Mouse (Mus musculus) left cerebral cortex, postnatal 4 days (tissue): ENCODE results near the gene Gm5617. TPM values are rescaled to one million over a fixed set of nuclear protein-coding genes. Genes with fewer than 3 reads are reported as not detected.
"Not testable (repeated sequence)": the region's sequence is repeated elsewhere in the genome, so short reads cannot be mapped to it uniquely, and the experiment has no call there.

Experiments
- DNase-seq: peaks from one replicate; pipeline ENCODE4 v3.0.0-alpha.2; 2022
- intact Hi-C: fragments of 180-260 bp; cut with DNase I; formaldehyde crosslinking; loops from one replicate; pipeline ENCODE4 v1.15.1; 2025
- total RNA-seq, 2 experiments: library from RNA; stranded (reverse); gene quantifications; 2 replicates each; pipeline ENCODE4 v1.2.3; 2021

Gene Gm5617
- total RNA-seq, 2 experiments from 2014 or later, result 7.3 to 10.1 TPM

DNA sequence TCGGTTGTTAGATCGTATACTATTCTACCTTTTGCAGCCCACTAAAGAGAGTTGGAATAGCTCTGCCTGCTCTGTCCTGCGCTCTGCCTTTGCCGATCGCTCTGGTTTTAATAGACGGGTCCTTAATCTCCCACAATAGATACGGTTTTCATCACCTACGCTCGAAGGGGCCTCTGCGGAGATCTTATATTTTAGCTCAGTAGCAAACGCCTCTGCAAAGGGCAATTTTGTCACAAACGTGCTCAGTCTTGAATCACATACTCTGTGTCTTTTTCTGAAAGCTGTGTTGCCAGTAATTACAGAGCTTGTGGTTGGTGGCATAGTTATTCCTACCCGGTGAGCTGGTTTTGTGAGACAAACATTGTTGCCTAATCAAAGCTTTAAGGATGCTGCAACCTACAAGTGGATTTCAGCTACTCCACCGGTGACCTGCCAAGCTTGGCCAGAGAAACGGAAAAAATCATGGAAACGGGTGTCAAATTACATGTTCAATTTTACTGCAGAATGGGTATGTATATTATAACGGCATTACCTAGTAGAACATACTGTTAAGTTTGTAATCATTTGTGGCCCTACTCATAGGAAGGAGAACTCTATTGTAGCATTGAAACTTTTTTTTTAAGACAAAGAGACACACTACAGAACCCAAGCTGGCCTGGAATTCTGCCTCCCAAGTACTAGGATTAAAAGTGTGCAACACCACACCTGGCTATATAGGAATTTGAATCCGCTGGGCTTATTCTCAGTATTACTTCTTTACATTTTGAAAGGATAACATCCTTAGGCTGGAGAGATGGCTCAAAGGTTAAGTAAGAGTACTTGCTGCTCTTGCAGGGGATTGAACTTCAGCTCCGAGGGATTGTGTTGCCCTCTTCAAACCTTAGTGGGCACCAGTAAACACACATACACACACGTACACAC is 13.8 kb upstream of the Gm5617 start:
- intact Hi-C loops, result no loop called here
- no peak for DNase-seq

- DNase-seq, result no peak
- intact Hi-C loops, result no loop called here
Measured at GRCm38 (mm10) chr9:48495548-48495932, 298 bp downstream of the Gm5617 start.

GRCm38 (mm10) chr9:48501192-48501591 is 6.0 kb downstream of the Gm5617 start:
- intact Hi-C loops, result no loop called here
- no peak for DNase-seq

DNA sequence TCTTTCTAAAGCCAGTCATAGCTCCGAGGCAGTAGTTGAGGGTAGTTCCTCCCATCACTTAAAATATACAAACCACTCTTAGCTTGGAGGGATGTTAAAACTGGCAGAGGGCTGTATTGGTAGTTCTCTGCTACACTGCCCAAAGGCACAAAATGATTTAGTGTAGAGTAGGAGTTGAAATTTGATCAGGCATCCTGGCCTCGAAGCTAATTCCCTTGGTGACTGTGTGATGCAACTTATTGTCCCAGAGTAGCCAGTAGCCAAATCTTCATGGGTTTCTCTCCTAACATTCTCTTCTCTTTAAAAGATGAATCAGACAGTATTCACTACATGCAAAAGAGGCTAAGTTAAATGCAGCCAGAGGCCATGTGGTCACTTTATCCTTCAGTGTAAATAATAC is 7.8 kb downstream of the Gm5617 start:
- intact Hi-C loops, result no loop called here
- DNase-seq, result no peak

- no peak for DNase-seq
- intact Hi-C loops, result no loop called here
Measured at GRCm38 (mm10) chr9:48504741-48505365, 9.6 kb downstream of the Gm5617 start.

- intact Hi-C loops, result no loop called here
- no peak for DNase-seq
Measured at GRCm38 (mm10) chr9:48510134-48510533, 14.9 kb downstream of the Gm5617 start.

DNA sequence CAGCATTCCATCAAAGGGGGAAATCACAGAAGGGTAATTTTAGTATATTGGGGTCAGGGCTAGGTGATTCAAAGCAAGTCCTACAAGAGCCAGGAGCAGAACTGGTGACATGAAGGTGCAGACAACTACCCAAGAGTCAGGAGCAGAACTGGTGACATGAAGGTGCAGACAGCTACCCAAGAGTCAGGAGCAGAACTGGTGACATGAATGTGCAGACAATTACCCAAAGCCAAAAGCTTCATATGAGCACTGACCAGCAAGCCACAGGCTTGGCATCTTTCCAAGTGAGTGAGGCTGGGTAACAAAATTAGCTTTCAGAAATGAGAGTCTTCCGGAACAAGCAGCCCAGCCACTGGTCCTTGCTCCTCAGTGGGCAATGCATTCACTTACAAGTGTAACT is 20.1 kb downstream of the Gm5617 start:
- intact Hi-C loops, result no loop called here
- DNase-seq, result peak; percentile 25

- intact Hi-C loops, result no loop called here
Measured at GRCm38 (mm10) chr9:48516615-48517371, 21.6 kb downstream of the Gm5617 start.

DNA sequence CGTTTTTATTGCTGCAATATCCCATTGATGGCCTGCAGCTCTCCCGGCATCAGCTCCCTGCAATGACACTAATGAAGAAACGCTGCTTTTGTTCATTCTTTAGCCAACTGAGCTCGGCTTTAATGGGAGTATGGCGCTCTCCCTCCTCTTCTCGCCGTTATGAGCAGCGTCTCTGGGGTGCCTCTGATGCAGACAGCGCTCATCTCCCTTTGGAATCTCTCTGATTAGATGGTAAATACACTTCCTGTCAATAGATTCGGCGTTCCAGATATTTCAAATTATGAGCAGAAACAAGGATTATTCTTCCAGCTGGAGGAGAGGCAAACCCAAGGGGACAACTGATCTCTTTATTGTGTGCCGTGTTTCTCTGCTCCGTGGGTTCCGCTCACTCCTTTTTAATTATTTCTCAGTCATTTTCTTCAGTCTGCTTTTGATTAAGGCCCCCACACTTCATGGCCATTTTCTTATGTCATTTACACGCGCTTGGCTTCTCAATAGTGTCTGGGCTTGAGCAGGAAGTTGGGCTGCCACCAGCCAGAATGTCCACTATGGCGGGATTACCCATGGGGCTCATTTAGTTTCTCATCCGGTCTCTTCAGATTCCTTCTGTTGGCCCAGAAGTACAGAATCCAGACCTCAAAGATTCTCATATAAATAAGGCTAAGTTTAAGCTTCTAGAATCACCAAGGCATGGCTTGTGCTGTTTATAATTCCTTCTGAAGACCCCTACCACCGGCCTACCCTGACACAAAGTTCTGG is 22.3 kb downstream of the Gm5617 start:
- intact Hi-C loops, result no loop called here
- DNase-seq, result peak; percentile 11

More at GRCm38 (mm10) chr9:48516615-48517371, 21.6 kb downstream of the Gm5617 start:
- peak; percentile 11 for DNase-seq

DNA sequence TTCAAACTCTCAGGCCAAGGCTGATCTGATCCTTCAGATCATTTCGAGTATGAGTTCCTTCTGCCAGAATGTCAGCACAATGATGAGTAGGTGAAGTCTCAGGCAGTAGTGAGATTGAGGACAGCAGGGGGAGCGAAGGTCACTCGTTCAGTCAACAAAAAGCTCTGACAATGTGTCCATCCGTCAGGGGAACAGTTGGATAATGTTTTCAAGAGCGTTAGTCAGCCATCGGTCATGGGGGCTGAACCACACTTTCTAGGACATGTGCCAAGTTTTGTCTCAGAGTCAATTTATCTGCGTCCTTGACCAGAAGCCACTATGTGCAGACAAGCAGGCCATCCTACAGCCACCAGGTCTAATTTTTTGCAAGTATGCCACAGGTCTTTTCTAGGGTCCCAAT is 25.2 kb downstream of the Gm5617 start:
- DNase-seq, intact Hi-C loops: not testable (repeated sequence)

GRCm38 (mm10) chr9:48525566-48525965 is 30.3 kb downstream of the Gm5617 start:
- intact Hi-C loops, result no loop called here
- no peak for DNase-seq

- intact Hi-C loops, result no loop called here
- DNase-seq, result no peak
Measured at GRCm38 (mm10) chr9:48526520-48526919, 31.3 kb downstream of the Gm5617 start.

- no peak for DNase-seq
Measured at GRCm38 (mm10) chr9:48531294-48531693, 36.1 kb downstream of the Gm5617 start.

GRCm38 (mm10) chr9:48532203-48532602 is 37.0 kb downstream of the Gm5617 start:
- intact Hi-C loops, result no loop called here
- no peak for DNase-seq

More at GRCm38 (mm10) chr9:48531294-48531693, 36.1 kb downstream of the Gm5617 start:
- intact Hi-C loops, result no loop called here

- intact Hi-C loops, result no loop called here
- no peak for DNase-seq
Measured at GRCm38 (mm10) chr9:48532730-48533129, 37.5 kb downstream of the Gm5617 start.

DNA sequence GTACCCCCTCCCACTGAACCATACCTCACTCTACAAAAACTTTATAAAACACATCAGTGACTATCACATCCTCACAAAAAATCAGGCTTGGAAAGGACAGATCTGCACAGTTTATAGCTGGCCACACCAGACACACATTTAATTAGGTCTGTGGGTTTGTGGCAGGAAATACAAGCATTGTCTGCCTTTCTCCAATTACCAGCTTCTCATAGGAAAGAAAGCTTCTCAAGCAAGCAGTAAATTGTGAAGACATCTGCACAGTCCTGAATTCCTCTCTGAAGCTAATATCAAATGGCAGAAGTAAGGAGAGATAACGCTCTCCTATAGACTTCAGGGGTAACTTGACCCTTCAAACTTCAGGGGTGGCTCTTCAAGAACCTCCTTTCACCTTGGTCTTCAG is 41.2 kb downstream of the Gm5617 start:
- no peak for DNase-seq
- intact Hi-C loops, result no loop called here

DNA sequence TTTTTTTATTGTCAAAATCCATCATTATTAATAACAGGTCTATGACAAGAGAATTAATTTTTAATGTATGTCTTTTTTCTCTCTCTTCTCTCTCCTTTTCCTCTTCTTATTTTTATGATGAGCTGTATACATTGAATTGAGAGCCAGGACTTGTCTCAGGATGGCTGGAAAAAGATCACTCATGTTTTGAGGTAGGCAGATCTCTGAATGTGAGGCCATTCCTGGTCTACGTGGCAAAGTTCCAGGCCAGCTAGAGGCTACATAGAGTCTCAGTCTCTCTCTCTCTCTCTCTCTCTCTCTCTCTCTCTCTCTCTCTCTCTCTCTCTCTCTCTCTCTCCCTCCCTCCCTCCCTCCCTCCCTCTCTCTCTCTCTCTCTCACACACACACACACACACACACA is 42.4 kb downstream of the Gm5617 start:
- intact Hi-C loops, DNase-seq: not testable (repeated sequence)

GRCm38 (mm10) chr9:48538044-48538645 is 42.9 kb downstream of the Gm5617 start:
- DNase-seq, result no peak
- intact Hi-C loops, result no loop called here

- DNase-seq, result peak; percentile 33
Measured at GRCm38 (mm10) chr9:48538688-48539087, 43.4 kb downstream of the Gm5617 start.

More at GRCm38 (mm10) chr9:48538688-48539087, 43.4 kb downstream of the Gm5617 start:
- intact Hi-C loops, result no loop called here
